Mouse (Mus musculus) intestine, embryonic 15.5 days (tissue): ENCODE data around the gene Foxj1. TPM values are rescaled to one million over a fixed set of nuclear protein-coding genes. Genes with fewer than 3 reads are reported as not detected.

ENCODE experiments used
- ATAC-seq: fragments of 200-750 bp; cut with Nextera tagmentation; 2 replicates; pipeline ENCODE4 v1.8.0; 2017; ENCODE audit warnings: moderate TSS enrichment, moderate library complexity
- H3K27ac ChIP-seq: fragments of 300-500 bp; sonication (generic); 2 replicates; pipeline ENCODE4 v1.5.1; 2015; ENCODE audit warnings: mild to moderate bottlenecking, inconsistent platforms
- H3K27me3 ChIP-seq: fragments of 300-500 bp; sonication (generic); replicated peaks from 2 replicates; pipeline ENCODE4 v1.6.1; 2015; ENCODE audit warnings: inconsistent platforms
- H3K36me3 ChIP-seq: fragments of 300-500 bp; sonication (generic); 2 replicates; pipeline ENCODE4 v1.6.1; 2015; ENCODE audit warnings: inconsistent platforms
- H3K4me1 ChIP-seq: fragments of 300-500 bp; sonication (generic); replicated peaks from 2 replicates; pipeline ENCODE4 v1.6.1; 2015; ENCODE audit warnings: inconsistent platforms
- H3K4me2 ChIP-seq: fragments of 300-500 bp; sonication (generic); replicated peaks from 2 replicates; pipeline ENCODE4 v1.6.1; 2015; ENCODE audit warnings: mild to moderate bottlenecking, inconsistent platforms
- H3K4me3 ChIP-seq: fragments of 300-500 bp; sonication (generic); replicated peaks from 2 replicates; pipeline ENCODE4 v1.5.1; 2015; ENCODE audit warnings: inconsistent platforms
- H3K9ac ChIP-seq: fragments of 300-500 bp; sonication (generic); 2 replicates; pipeline ENCODE4 v1.6.1; 2015; ENCODE audit warnings: inconsistent platforms
- H3K9me3 ChIP-seq: fragments of 300-500 bp; sonication (generic); 2 replicates; pipeline ENCODE4 v1.6.1; 2016; ENCODE audit warnings: inconsistent platforms
- WGBS: fragments of 180-500 bp; shearing (Covaris S2); methylation state at CpG from one replicate; pipeline ENCODE4 v1.1.7; 2015; 5-methylcytosine and 5-hydroxymethylcytosine counted together
- polyA plus RNA-seq: library from polyadenylated mRNA; unstranded; fragments of >200 nt; fragmentation: Nextera tagmentation; extraction: Ambion mirVana; gene quantifications from 2 replicates; pipeline ENCODE4 v1.2.1, GENCODE M21; 2015

The Foxj1 gene
- polyA plus RNA-seq, 1 experiment from 2014 or later, result 0.77 TPM

- no peak for ATAC-seq
- no peak overlapping the region for H3K27ac ChIP-seq
- no peaks in the 10 kb centered on the region for H3K27me3 ChIP-seq
- H3K9me3 ChIP-seq, result 0 out of 2 replicates have a peak, but pooled peaks cover 3% of the 10 kb centered on the region
- 79% methylated on average over 3 of the region's 3 CpGs for WGBS
- no peak overlapping the region for H3K4me2 ChIP-seq
- peaks cover 2% of the 10 kb centered on the region; the same call in 1 of the 2 replicates for H3K36me3 ChIP-seq
- H3K4me3 ChIP-seq, result no peak overlapping the region
- peaks cover 3% of the 10 kb centered on the region; the same call in 1 of the 2 replicates for H3K4me1 ChIP-seq
- H3K9ac ChIP-seq, result no peak overlapping the region
Measured at GRCm38 (mm10) chr11:116309601-116310000, 25.6 kb downstream of the Foxj1 start.

GRCm38 (mm10) chr11:116307762-116308531 is 27.3 kb downstream of the Foxj1 start:
- Histone ChIP-seq H3K4me1 (peaks cover 3% of the 10 kb centered on the region; the same call in 1 of the 2 replicates), H3K4me2 (no peak overlapping the region), H3K27ac (no peak overlapping the region), H3K4me3 (no peak overlapping the region), H3K9ac (no peak overlapping the region), H3K27me3 (no peaks in the 10 kb centered on the region), H3K36me3 (peaks cover 17% of the 10 kb centered on the region), H3K9me3 (0 out of 2 replicates have a peak, but pooled peaks cover 3% of the 10 kb centered on the region)
- no peak for ATAC-seq
- 89% methylated on average over 12 of the region's 12 CpGs for WGBS

GRCm38 (mm10) chr11:116307019-116307725 is 28.0 kb downstream of the Foxj1 start, which contains the start of gene Exoc7:
Gene Exoc7 (minus strand): TSS chr11:116307233.
- no peak within 1 kb of the TSS for H3K27ac ChIP-seq
- ATAC-seq, result peak; percentile 39
- WGBS, result 85% methylated on average over 10 of the region's 10 CpGs

GRCm38 (mm10) chr11:116306126-116306982 is 28.8 kb downstream of the Foxj1 start:
- H3K9me3 ChIP-seq, result 0 out of 2 replicates have a peak, but pooled peaks cover 3% of the 10 kb centered on the region
- 0 out of 2 replicates have a peak, but pooled peaks cover under 1% of the 10 kb centered on the region for H3K4me1 ChIP-seq
- peak overlapping the region; percentile 77 for H3K9ac ChIP-seq
- ATAC-seq, result peak; percentile 95
- H3K4me2 ChIP-seq, result peak overlapping the region; percentile 81
- no peaks in the 10 kb centered on the region for H3K27me3 ChIP-seq
- peak overlapping the region; percentile 74 for H3K4me3 ChIP-seq
- WGBS, result 1% methylated on average over 53 of the region's 53 CpGs
- H3K27ac ChIP-seq, result no peak overlapping the region
- peaks cover 27% of the 10 kb centered on the region for H3K36me3 ChIP-seq

More at GRCm38 (mm10) chr11:116307019-116307725, 28.0 kb downstream of the Foxj1 start, which contains the start of gene Exoc7:
- peak within 1 kb of the TSS; percentile 74 for H3K4me3 ChIP-seq
- H3K4me1 ChIP-seq, result peaks cover 3% of the 10 kb centered on the region; the same call in 1 of the 2 replicates
- H3K9ac ChIP-seq, result peak within 1 kb of the TSS; percentile 77
- H3K9me3 ChIP-seq, result 0 out of 2 replicates have a peak, but pooled peaks cover 3% of the 10 kb centered on the region
- H3K27me3 ChIP-seq, result no peaks in the 10 kb centered on the region
- H3K4me2 ChIP-seq, result peak within 1 kb of the TSS; percentile 81
- H3K36me3 ChIP-seq, result peaks cover 21% of the 10 kb centered on the region

GRCm38 (mm10) chr11:116305423-116305822 is 29.8 kb downstream of the Foxj1 start:
- ATAC-seq, result no peak
- H3K4me2 ChIP-seq, result peak overlapping the region; percentile 81; the same call in 1 of the 2 replicates
- H3K9me3 ChIP-seq, result 0 out of 2 replicates have a peak, but pooled peaks cover 3% of the 10 kb centered on the region
- peaks cover 33% of the 10 kb centered on the region for H3K36me3 ChIP-seq
- peak overlapping the region; percentile 74; the same call in 1 of the 2 replicates for H3K4me3 ChIP-seq
- WGBS, result 95% methylated on average over 2 of the region's 2 CpGs
- H3K27me3 ChIP-seq, result no peaks in the 10 kb centered on the region
- H3K27ac ChIP-seq, result no peak overlapping the region
- H3K4me1 ChIP-seq, result no peaks in the 10 kb centered on the region
- no peak overlapping the region for H3K9ac ChIP-seq

- no peak overlapping the region for H3K4me2 ChIP-seq
- no peak for ATAC-seq
- H3K4me1 ChIP-seq, result peaks cover 5% of the 10 kb centered on the region
- no peak overlapping the region for H3K27ac ChIP-seq
- WGBS, result 93% methylated on average over 6 of the region's 6 CpGs
- no peak overlapping the region for H3K4me3 ChIP-seq
- H3K27me3 ChIP-seq, result no peaks in the 10 kb centered on the region
- no peaks in the 10 kb centered on the region for H3K9me3 ChIP-seq
- H3K36me3 ChIP-seq, result peaks cover 44% of the 10 kb centered on the region
- H3K9ac ChIP-seq, result no peak overlapping the region
Measured at GRCm38 (mm10) chr11:116298621-116299020, 36.6 kb downstream of the Foxj1 start.

- H3K36me3 ChIP-seq, result peaks cover 40% of the 10 kb centered on the region
Measured at GRCm38 (mm10) chr11:116298221-116298620, 37.0 kb downstream of the Foxj1 start.

GRCm38 (mm10) chr11:116297017-116297416 is 38.2 kb downstream of the Foxj1 start:
- H3K4me2 ChIP-seq, result no peak overlapping the region
- H3K4me3 ChIP-seq, result no peak overlapping the region
- H3K27me3 ChIP-seq, result no peaks in the 10 kb centered on the region
- H3K36me3 ChIP-seq, result peaks cover 36% of the 10 kb centered on the region
- no peak for ATAC-seq
- H3K9ac ChIP-seq, result no peak overlapping the region
- 69% methylated on average over 3 of the region's 3 CpGs for WGBS
- peaks cover 8% of the 10 kb centered on the region for H3K4me1 ChIP-seq
- no peaks in the 10 kb centered on the region for H3K9me3 ChIP-seq
- no peak overlapping the region for H3K27ac ChIP-seq

More at GRCm38 (mm10) chr11:116298221-116298620, 37.0 kb downstream of the Foxj1 start:
- no peaks in the 10 kb centered on the region for H3K9me3 ChIP-seq
- H3K27me3 ChIP-seq, result no peaks in the 10 kb centered on the region
- WGBS, result 92% methylated on average over 11 of the region's 11 CpGs
- H3K4me3 ChIP-seq, result no peak overlapping the region
- no peak overlapping the region for H3K4me2 ChIP-seq
- peaks cover 6% of the 10 kb centered on the region for H3K4me1 ChIP-seq
- no peak overlapping the region for H3K9ac ChIP-seq
- no peak for ATAC-seq
- no peak overlapping the region for H3K27ac ChIP-seq

- WGBS, result 87% methylated on average over 8 of the region's 8 CpGs
- Histone ChIP-seq H3K27ac (no peak overlapping the region), H3K4me3 (no peak overlapping the region)
Measured at GRCm38 (mm10) chr11:116296191-116296734, 38.9 kb downstream of the Foxj1 start.

GRCm38 (mm10) chr11:116294319-116294718 is 40.9 kb downstream of the Foxj1 start:
- WGBS, result 34% methylated on average over 5 of the region's 5 CpGs
- peaks cover 18% of the 10 kb centered on the region; the same call in 1 of the 2 replicates for H3K36me3 ChIP-seq
- no peak overlapping the region for H3K4me3 ChIP-seq
- H3K4me1 ChIP-seq, result peaks cover 21% of the 10 kb centered on the region
- H3K9ac ChIP-seq, result no peak overlapping the region
- peak; percentile 61 for ATAC-seq
- peak overlapping the region; percentile 48; the same call in 1 of the 2 replicates for H3K27ac ChIP-seq
- H3K4me2 ChIP-seq, result no peak overlapping the region
- H3K9me3 ChIP-seq, result no peaks in the 10 kb centered on the region
- H3K27me3 ChIP-seq, result no peaks in the 10 kb centered on the region

More at GRCm38 (mm10) chr11:116296191-116296734, 38.9 kb downstream of the Foxj1 start:
- H3K9me3 ChIP-seq, result no peaks in the 10 kb centered on the region
- peaks cover 10% of the 10 kb centered on the region for H3K4me1 ChIP-seq
- no peak for ATAC-seq
- no peak overlapping the region for H3K4me2 ChIP-seq
- H3K36me3 ChIP-seq, result peaks cover 31% of the 10 kb centered on the region
- H3K27me3 ChIP-seq, result no peaks in the 10 kb centered on the region
- H3K9ac ChIP-seq, result no peak overlapping the region

GRCm38 (mm10) chr11:116293538-116294137 is 41.6 kb downstream of the Foxj1 start:
- peak; percentile 68 for ATAC-seq
- no peak overlapping the region for H3K9ac ChIP-seq
- peaks cover 21% of the 10 kb centered on the region for H3K4me1 ChIP-seq
- no peaks in the 10 kb centered on the region for H3K27me3 ChIP-seq
- peak overlapping the region; percentile 48; the same call in 1 of the 2 replicates for H3K27ac ChIP-seq
- WGBS, result 91% methylated on average over 12 of the region's 12 CpGs
- H3K4me3 ChIP-seq, result no peak overlapping the region
- H3K9me3 ChIP-seq, result no peaks in the 10 kb centered on the region
- H3K4me2 ChIP-seq, result no peak overlapping the region; the same call in 1 of the 2 replicates
- peaks cover 20% of the 10 kb centered on the region for H3K36me3 ChIP-seq
